Mouse (Mus musculus) spleen, postnatal 10 days (tissue): ENCODE data around the gene Ctbp1.
A peak's percentile ranks its signal among the peaks of the same experiment; 100 is the strongest.

ENCODE experiments used
- DNase-seq, 2 experiments: peaks; one replicate each; pipeline ENCODE4 v3.0.0; 2021 to 2022; ENCODE audit warnings: low spot score in 2 of 2

Gene Ctbp1

GRCm38 (mm10) chr5:33274953-33275454 lies at the start of gene Ctbp1:
Gene Ctbp1 (minus strand): TSS chr5:33274994.
- peak; percentile 90 to 95 for DNase-seq

GRCm38 (mm10) chr5:33324491-33324890 lies 49.7 kb upstream of the Ctbp1 start:
- DNase-seq: no peak

- no peak for DNase-seq
These were observed 37.4 kb upstream of the Ctbp1 start for GRCm38 (mm10) chr5:33312192-33312591.

DNA sequence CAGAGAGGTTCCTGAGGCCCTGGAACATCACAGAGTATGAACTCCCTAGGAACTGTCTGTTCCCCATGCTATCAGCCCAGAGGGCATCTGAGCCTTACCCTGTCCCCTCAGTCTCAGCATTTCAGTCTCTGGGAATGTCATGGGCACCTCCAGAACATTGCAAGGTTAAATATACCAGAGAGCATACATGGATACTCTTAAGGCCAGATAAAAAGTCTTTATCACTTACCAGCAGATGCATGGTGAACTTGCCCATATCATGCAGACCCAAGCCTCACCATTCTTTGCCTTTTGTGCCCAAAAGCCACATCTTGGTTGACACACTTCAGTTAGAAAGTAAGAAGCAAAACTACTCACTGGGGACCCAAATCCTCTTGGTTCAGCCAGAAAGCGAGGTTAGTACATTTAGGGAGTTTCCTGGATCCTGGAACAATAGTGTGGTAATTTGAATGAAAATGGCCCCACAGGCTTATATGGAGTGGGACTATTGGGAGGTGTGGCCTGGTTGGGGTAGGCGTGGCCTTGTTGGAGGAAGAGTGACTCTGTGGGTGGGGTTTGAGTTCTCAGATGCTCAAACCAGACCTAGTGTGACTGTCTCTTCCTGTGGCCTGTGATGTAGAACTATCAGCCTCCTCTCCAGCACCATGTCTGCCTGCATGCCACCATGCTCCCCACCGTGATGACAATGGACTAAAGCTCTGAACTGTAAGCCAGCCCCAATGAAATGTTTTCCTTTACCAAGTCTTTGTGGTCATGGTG lies 36.1 kb upstream of the Ctbp1 start:
- peak in 1 of 2 experiments; percentile 52 for DNase-seq

DNA sequence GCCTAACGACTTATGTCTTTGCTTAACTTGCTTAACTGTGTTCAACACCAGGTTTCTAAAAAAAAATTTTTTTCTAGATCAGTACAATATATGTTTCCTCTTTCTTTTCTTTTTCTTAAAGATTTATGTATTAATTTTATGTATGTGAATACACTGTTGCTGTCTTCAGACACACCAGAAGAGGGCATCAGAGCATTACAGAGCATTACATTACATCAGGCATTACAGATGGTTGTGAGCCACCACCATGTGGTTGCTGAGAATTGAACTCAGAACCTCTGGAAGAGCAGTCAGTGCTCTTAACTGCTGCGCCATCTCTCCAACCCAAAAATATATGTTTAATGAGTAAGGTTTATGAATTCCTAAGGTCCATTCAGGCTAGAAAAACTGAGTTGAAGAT lies 27.0 kb upstream of the Ctbp1 start:
- DNase-seq: no peak

- DNase-seq: peak in 1 of 2 experiments; percentile 41
These were observed 22.4 kb upstream of the Ctbp1 start for GRCm38 (mm10) chr5:33297164-33297563.

- DNase-seq: no peak
These were observed 19.1 kb upstream of the Ctbp1 start for GRCm38 (mm10) chr5:33293796-33294430.

GRCm38 (mm10) chr5:33283951-33284350 lies 9.2 kb upstream of the Ctbp1 start:
- no peak for DNase-seq

- no peak for DNase-seq
These were observed 6.6 kb upstream of the Ctbp1 start for GRCm38 (mm10) chr5:33281428-33281827.

- DNase-seq: peak in 1 of 2 experiments; percentile 60
These were observed 4.2 kb upstream of the Ctbp1 start for GRCm38 (mm10) chr5:33278950-33279349.

GRCm38 (mm10) chr5:33277286-33277685 lies 2.5 kb upstream of the Ctbp1 start:
- no peak for DNase-seq

GRCm38 (mm10) chr5:33275754-33276153 lies 960 bp upstream of the Ctbp1 start:
- no peak for DNase-seq

GRCm38 (mm10) chr5:33274085-33274952 lies 475 bp downstream of the Ctbp1 start:
- DNase-seq: peak; percentile 93

DNA sequence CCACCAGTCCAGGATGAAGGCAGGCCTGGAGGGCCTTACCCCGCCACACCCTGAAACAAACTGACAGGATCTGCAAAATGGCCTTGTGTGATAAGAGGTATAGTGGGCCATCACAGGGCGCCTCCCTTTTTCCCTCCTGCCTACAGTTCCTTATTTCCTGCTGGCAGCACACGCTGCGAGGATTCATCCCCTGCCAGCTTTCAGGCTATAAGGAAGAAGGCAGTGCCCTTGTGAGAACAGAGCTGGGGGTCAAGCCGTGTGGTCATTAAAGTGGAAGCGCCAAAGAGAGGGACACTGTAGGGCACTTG lies 1.1 kb downstream of the Ctbp1 start:
- DNase-seq: peak in 1 of 2 experiments; percentile 68

GRCm38 (mm10) chr5:33272845-33273776 lies 1.7 kb downstream of the Ctbp1 start:
- peak in 1 of 2 experiments; percentile 23 for DNase-seq

GRCm38 (mm10) chr5:33272146-33272545 lies 2.6 kb downstream of the Ctbp1 start:
- DNase-seq: peak in 1 of 2 experiments; percentile 43

DNA sequence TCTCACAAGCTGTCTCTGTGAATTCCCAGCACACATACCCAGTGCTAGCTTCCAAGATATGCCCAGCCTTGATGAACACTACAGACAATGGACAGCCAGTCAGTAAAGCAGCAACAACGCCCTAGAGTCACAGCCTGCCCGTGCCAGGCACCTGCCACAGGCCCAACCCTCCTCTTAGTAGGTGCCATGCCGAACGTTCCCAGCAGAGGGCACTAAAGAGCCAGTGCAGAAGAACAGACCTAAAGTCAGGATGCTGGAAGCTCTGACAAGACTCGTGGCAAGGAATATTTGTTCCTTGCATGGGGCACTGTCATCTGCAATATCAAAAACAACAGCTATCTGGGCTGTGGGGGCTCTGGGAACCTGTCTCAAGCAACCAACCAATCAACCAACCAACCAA lies 4.2 kb downstream of the Ctbp1 start:
- peak; percentile 95 to 96 for DNase-seq

GRCm38 (mm10) chr5:33254416-33254815 lies 20.4 kb downstream of the Ctbp1 start:
- no peak for DNase-seq

DNA sequence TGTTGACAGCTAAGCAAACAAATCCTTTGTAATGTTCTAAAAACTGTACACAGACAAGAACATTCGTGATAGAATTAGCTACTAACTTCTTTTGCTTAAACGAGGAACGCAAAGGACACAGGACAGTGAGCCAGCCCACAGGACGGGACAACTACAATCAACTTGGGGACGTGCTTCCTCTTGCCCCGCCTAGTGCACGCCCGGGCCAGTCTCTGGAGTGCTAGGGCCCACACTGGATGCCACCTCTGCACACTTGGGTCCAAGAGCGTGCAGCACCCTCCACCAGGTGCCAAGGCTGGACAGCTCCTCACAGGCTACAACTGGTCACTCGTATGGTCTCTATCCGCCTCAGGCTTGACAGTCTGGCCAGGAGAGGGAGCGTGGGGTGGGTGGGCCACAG lies 26.6 kb downstream of the Ctbp1 start:
- DNase-seq: no peak

GRCm38 (mm10) chr5:33247387-33247786 lies 27.4 kb downstream of the Ctbp1 start:
- DNase-seq: no peak

DNA sequence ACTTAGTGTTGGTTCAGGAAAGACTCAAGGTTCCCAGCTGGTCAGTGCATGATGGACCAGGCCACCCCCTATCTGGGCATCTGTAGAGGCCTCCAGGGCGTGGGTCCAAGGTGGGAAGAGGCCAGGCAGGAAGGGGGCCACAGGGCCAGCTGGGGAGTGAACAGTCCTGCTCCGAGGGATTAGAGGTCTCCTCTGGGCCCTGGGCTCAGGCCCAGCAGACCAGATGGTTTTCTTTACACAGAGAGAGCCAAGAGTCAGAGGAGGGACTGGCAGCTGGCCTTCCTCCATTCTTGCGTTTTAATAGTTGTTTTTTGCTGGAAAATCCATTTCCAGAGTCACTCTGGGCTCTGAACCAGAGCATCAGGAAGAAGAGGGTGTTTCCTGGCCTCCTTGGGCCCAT lies 29.1 kb downstream of the Ctbp1 start:
- peak in 1 of 2 experiments; percentile 26 for DNase-seq
